Mouse (Mus musculus): ENCODE data around the gene Il1rl1.

DNA sequence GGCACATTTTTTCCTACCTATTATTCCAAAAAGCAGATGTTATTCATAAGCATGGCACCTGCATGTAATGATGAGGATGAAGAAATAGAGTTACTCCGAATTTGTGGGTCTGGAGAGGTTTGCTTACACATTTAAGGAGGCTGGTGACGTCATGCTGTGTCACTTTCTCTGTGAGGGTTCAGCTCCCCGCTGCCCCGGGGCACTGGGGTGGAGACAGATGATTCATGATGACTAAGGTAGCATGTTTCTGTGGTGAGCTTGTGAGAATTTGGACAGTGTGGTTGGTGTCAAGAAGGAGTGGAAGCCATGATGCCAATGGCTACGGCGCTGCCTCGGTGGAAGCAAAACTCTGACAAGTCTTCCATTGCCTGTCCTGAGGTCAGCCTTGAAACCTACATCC, 36.2 kb upstream of the Il1rl1 start:
- no peak for TF ChIP-seq CTCF (IDR thresholded peaks at IDR 0.05; ENCODE audit: borderline replicate concordance, insufficient read depth, low read length)
- TF ChIP-seq POLR2A (IDR thresholded peaks at IDR 0.05; ENCODE audit: low read depth, low read length) = no peak

Measured in embryonic fibroblast, embryonic 13.5 days (primary cell).